Mouse (Mus musculus) cortical plate, adult 2 months (tissue): ENCODE measurements around the gene Mtnr1a. TPM values are rescaled to one million over a fixed set of nuclear protein-coding genes. Genes with fewer than 3 reads are reported as not detected.

Source experiments
- H3K27ac ChIP-seq: fragments of 200-500 bp; 2 replicates; pipeline ENCODE4 v1.5.1; 2012; ENCODE audit warnings: low read length, control low read depth, inconsistent platforms; ENCODE audit not compliant: insufficient read depth
- H3K4me1 ChIP-seq: fragments of 200-500 bp; 2 replicates; pipeline ENCODE4 v1.6.1; 2011; ENCODE audit warnings: low read length; ENCODE audit not compliant: control insufficient read depth, insufficient read depth
- H3K4me3 ChIP-seq: fragments of 200-500 bp; 2 replicates; pipeline ENCODE4 v1.5.1; 2011; ENCODE audit warnings: mild to moderate bottlenecking, low read length, control low read depth; ENCODE audit not compliant: insufficient read depth
- CTCF ChIP-seq: fragments of 200-500 bp; IDR thresholded peaks from 2 replicates; pipeline ENCODE4 v1.5.1; 2011; ENCODE audit warnings: mild to moderate bottlenecking, control low read depth, low read length; ENCODE audit not compliant: insufficient read depth; ENCODE audit errors: extremely low read depth
- POLR2A ChIP-seq: fragments of 200-500 bp; IDR thresholded peaks from 2 replicates; pipeline ENCODE4 v1.6.1; 2011; ENCODE audit warnings: mild to moderate bottlenecking, low read length, control low read depth; ENCODE audit not compliant: insufficient read depth; ENCODE audit errors: extremely low read depth
- polyA plus RNA-seq: library from polyadenylated mRNA; depleted of rRNA; stranded (reverse); fragments of >200 nt; gene quantifications from 2 replicates; pipeline ENCODE4 v1.2.3, GENCODE M21; 2012; rRNA removed

The Mtnr1a gene
- polyA plus RNA-seq, result not detected in 2 replicates

- H3K27ac ChIP-seq, result no peak within 1 kb of the TSS
- no peak within 1 kb of the TSS for H3K4me3 ChIP-seq
- no peaks in the 10 kb centered on the region for H3K4me1 ChIP-seq
- peak; percentile 98 for TF ChIP-seq CTCF
- TF ChIP-seq POLR2A, result no peak
These were observed at the start of gene Mtnr1a for GRCm38 (mm10) chr8:45068759-45069386. Gene Mtnr1a, plus strand, starts transcription at chr8:45069137.

DNA sequence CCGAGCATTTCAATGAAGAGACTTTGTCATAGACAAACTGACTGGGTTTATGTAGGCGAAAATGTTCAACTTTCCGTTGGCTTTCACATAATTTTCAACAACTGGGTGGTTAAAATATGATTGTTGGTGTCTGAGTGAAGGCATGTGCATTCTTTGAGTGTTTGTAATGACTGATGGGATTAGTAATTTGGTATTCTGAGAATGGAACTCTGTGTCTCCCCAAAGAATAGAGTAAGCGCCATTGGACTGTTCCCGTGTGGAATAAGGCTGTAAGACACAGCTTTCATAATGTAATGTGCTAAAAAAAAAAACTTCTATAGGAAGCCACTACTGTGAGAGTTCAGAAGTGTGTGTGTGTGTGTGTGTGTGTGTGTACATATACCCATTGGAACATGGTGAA lies 49.7 kb upstream of the Mtnr1a start:
- no peak overlapping the region for H3K4me3 ChIP-seq
- no peaks in the 10 kb centered on the region for H3K4me1 ChIP-seq
- H3K27ac ChIP-seq, result no peak overlapping the region
- TF ChIP-seq POLR2A (no peak), CTCF (no peak)

GRCm38 (mm10) chr8:45021171-45021570 lies 47.8 kb upstream of the Mtnr1a start:
- H3K4me1 ChIP-seq, result no peaks in the 10 kb centered on the region
- no peak overlapping the region for H3K4me3 ChIP-seq
- TF ChIP-seq CTCF (no peak), POLR2A (no peak)
- no peak overlapping the region for H3K27ac ChIP-seq

DNA sequence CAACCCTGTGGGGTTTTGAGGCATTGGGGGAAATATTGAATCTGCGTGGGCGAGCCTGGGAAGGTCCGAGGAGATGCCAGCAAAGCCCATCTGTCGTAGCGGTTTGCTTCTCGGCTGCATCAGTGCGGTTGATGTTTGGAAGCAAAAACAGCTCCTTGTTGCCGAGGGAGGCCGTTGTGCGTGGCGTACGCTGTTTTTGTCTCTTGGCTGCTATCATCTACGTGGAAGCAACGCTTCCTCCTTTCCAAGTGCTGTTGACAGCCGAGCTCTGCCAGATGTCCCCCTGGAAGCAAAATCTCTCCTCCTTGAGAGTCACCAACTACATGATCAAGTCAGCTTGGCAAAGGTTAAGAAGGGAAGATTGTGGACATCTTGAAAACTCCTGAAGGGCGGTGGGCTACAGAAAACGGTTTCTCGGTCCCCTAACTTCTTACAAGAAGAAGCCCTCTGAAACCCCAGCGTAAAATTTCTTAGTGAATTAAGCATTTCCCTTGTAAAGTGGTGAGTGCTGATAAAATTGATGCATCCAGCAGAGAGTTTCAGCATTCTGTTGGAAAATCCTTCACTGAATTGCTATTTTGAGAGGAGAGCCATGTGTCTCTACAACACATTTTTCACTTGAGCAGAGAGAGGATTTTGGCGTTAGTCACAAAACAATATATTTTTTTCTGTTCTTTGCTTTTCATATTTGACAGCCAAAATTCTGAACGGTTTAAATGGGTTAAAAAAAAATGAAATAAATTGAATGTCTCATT lies 46.8 kb upstream of the Mtnr1a start:
- Histone ChIP-seq H3K27ac (no peak overlapping the region; the same call in 1 of the 2 replicates), H3K4me3 (peak overlapping the region; percentile 7; the same call in 1 of the 2 replicates), H3K4me1 (no peaks in the 10 kb centered on the region)
- TF ChIP-seq CTCF (no peak), POLR2A (no peak)

DNA sequence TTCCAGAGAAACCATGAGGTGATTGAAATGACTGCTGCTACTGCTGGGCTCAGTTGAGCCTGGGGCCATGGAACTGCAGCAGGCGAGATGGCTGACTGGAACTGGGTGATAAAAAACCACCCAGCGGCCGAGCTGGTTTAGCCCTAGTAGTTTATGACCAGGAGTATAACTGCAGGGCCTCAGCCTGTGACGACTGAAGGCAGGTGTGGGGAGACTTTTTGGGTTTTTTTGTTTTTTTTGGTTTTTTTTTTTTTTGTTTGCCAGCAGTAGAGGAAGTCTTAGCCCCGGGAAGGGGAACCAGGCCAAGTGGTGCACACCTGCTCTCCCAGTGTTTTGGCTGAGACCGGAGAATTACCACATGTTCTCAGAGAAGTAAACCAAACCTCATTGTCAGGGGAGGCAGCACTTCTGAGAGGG lies 40.8 kb upstream of the Mtnr1a start:
- H3K27ac ChIP-seq, result no peak overlapping the region
- no peak overlapping the region for H3K4me3 ChIP-seq
- TF ChIP-seq POLR2A (no peak), CTCF (no peak)
- H3K4me1 ChIP-seq, result no peaks in the 10 kb centered on the region

- no peaks in the 10 kb centered on the region for H3K4me1 ChIP-seq
- TF ChIP-seq CTCF (no peak), POLR2A (no peak)
- no peak overlapping the region for H3K27ac ChIP-seq
- H3K4me3 ChIP-seq, result no peak overlapping the region
These were observed 30.6 kb upstream of the Mtnr1a start for GRCm38 (mm10) chr8:45038350-45038749.

DNA sequence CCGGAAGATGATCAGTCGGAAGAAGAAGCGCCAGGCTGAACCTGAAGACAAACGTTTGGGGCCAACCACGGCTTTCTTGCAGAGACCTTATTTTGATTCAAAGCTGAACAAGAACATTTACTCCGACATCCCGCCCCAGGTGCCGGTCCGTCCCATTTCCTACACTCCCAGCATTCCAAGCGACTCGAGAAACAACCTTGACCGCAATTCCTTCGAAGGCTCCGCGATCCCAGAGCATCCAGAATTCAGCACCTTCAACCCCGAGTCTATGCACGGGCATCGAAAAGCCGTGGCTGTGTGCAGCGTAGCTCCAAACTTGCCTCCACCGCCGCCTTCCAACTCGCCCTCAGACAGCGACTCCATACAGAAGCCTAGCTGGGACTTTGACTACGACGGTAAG lies 24.8 kb upstream of the Mtnr1a start:
- Histone ChIP-seq H3K4me3 (no peak overlapping the region), H3K4me1 (no peaks in the 10 kb centered on the region), H3K27ac (no peak overlapping the region)
- no peak for TF ChIP-seq CTCF

DNA sequence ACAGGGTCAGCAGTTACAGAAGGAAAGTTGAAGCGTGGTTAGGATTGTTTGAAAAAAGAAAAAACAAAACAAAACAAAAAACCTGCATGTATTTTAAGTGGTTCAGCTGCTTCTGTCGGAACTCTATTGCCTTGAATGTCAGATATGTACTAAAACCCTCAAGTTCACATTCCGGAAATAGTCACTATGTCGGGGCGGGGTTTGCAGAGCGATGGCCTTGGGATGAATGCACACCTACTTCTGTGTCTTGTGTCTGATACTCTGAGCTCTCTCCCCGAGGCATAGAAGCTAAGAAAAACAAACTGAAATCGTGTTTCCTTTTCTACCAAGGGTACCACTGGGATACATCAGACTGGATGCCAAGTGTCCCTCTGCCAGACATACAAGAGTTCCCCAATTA lies 18.5 kb upstream of the Mtnr1a start:
- Histone ChIP-seq H3K4me3 (no peak overlapping the region), H3K4me1 (peaks cover 3% of the 10 kb centered on the region; the same call in 1 of the 2 replicates), H3K27ac (no peak overlapping the region)
- TF ChIP-seq CTCF (no peak), POLR2A (no peak)

- Histone ChIP-seq H3K4me3 (no peak overlapping the region), H3K4me1 (peaks cover 3% of the 10 kb centered on the region; the same call in 1 of the 2 replicates), H3K27ac (no peak overlapping the region)
- TF ChIP-seq POLR2A, result no peak
These were observed 17.7 kb upstream of the Mtnr1a start for GRCm38 (mm10) chr8:45051236-45051635.

DNA sequence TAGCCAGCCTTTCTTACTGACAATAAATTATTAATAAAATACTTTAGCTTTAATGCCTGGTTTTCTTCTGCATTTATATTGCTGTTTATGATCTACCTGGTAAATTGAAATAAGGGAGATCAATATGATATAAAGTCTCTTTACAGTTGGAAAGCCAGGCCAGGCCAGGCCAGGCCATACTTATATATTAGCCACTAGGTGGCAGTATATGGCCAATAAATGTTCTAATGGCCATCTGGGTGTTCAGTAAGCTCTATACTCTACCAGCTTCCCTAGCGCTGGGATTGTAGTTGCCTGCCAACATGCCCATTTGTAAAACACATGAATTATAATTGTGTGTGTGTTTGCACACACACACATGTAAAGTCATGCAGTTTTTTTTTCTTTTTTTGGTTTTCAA lies 16.7 kb upstream of the Mtnr1a start:
- TF ChIP-seq CTCF (peak; percentile 14; the same call in 1 of the 2 replicates), POLR2A (no peak)
- H3K27ac ChIP-seq, result no peak overlapping the region

More for the DNA sequence above, 16.7 kb upstream of the Mtnr1a start:
- peaks cover 3% of the 10 kb centered on the region; the same call in 1 of the 2 replicates for H3K4me1 ChIP-seq
- H3K4me3 ChIP-seq, result no peak overlapping the region
